Mouse (Mus musculus): ENCODE results near the gene Arhgap6.
"Not testable (repeated sequence)": the region's sequence is repeated elsewhere in the genome, so short reads cannot be mapped to it uniquely, and the experiment has no call there.

Gene Arhgap6

GRCm38 (mm10) chrX:169302271-169303045, 507.6 kb downstream of the Arhgap6 start:
- no peak for DNase-seq (ENCODE audit: low read depth in 1 of 2, low spot score in 2 of 2)

- DNase-seq (ENCODE audit: low read depth in 1 of 2, low spot score in 2 of 2): no peak
Measured at GRCm38 (mm10) chrX:169303945-169304344, 509.0 kb downstream of the Arhgap6 start.

- no peak for DNase-seq (ENCODE audit: low read depth in 1 of 2, low spot score in 2 of 2)
Measured at GRCm38 (mm10) chrX:169308559-169308958, 513.7 kb downstream of the Arhgap6 start.

GRCm38 (mm10) chrX:169319066-169319760, 524.3 kb downstream of the Arhgap6 start:
- DNase-seq (ENCODE audit: low read depth in 1 of 2, low spot score in 2 of 2): no peak

GRCm38 (mm10) chrX:169319945-169320667, 525.2 kb downstream of the Arhgap6 start, which contains the start of gene Hccs:
Hccs (minus strand) TSS chrX:169320372.
- peak; percentile 80 to 81 for DNase-seq (ENCODE audit: low read depth in 1 of 2, low spot score in 2 of 2)

- not testable (repeated sequence) for DNase-seq (ENCODE audit: low read depth in 1 of 2, low spot score in 2 of 2)
Measured at GRCm38 (mm10) chrX:169320668-169321005, 525.7 kb downstream of the Arhgap6 start.

- DNase-seq (ENCODE audit: low read depth in 1 of 2, low spot score in 2 of 2): no peak
Measured at GRCm38 (mm10) chrX:169325929-169326595, 531.2 kb downstream of the Arhgap6 start.

- DNase-seq (ENCODE audit: low read depth in 1 of 2, low spot score in 2 of 2): no peak
Measured at GRCm38 (mm10) chrX:169332264-169332663, 537.4 kb downstream of the Arhgap6 start.

GRCm38 (mm10) chrX:169337559-169337958, 542.7 kb downstream of the Arhgap6 start:
- no peak for DNase-seq (ENCODE audit: low read depth in 1 of 2, low spot score in 2 of 2)

GRCm38 (mm10) chrX:169338213-169338612, 543.3 kb downstream of the Arhgap6 start:
- no peak for DNase-seq (ENCODE audit: low read depth in 1 of 2, low spot score in 2 of 2)
